Mouse (Mus musculus) activated CD4-positive, CD25-positive, alpha-beta regulatory T cell, adult 4 months (primary cell): ENCODE measurements around the gene Zfpl1. TPM values are rescaled to one million over a fixed set of nuclear protein-coding genes. Genes with fewer than 3 reads are reported as not detected.
"Not testable (repeated sequence)": the region's sequence is repeated elsewhere in the genome, so short reads cannot be mapped to it uniquely, and the experiment has no call there.

Experiments used
- ATAC-seq: one replicate; pipeline ENCODE4 v1.8.0; 2017
- polyA plus RNA-seq, 2 experiments: library from polyadenylated mRNA; unstranded; fragments of 100-300 nt; shearing (Covaris generic); gene quantifications; one replicate each; pipeline ENCODE4 v1.2.1; 2017

Zfpl1 gene
- polyA plus RNA-seq, 2 experiments from 2014 or later: 26.9 to 43.8 TPM

DNA sequence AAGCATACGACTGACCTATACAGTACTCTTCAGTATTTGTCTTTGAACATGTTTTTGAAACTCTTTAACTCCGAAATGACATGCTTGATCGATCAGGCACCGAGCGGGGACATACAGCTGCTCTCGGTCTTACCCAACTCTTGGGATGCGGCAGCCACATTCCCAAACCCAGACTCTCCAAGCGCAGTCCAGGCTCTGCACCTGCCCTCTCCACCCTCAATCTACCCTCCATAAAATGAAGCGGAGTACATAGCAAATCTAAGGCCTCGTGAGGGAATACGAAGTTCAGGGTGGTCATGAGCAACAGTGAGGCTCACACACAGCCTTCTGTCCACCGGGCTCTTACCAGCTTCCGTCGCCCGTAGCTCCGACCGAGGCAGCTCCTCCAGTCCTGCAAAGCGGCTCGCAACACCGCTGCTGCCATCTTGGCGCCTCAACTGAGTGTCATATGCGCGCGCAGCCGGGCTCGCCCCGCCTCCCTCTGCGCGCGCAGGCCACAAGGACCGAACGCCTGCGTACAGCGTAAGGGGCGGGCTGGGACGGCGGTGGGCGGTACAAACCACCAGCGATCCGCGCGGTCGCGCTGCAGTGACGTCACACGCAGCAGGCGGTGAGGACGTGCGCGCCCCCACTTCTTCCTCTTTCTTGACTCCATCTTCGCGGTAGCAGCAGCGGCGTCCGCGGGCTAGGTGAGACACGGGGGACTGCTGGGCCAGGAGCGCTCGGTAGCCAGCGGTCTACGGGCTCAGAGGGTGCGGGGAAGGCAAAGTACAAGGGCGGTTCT is 27.3 kb downstream of the Zfpl1 start, which contains the start of the genes Mrpl49 and Fau:
Gene Mrpl49, minus strand, starts transcription at position 473 of the 784 bp plus-strand sequence.
Gene Fau, plus strand, starts transcription at position 532 of the 784 bp plus-strand sequence.
- ATAC-seq: peak; percentile 68

DNA sequence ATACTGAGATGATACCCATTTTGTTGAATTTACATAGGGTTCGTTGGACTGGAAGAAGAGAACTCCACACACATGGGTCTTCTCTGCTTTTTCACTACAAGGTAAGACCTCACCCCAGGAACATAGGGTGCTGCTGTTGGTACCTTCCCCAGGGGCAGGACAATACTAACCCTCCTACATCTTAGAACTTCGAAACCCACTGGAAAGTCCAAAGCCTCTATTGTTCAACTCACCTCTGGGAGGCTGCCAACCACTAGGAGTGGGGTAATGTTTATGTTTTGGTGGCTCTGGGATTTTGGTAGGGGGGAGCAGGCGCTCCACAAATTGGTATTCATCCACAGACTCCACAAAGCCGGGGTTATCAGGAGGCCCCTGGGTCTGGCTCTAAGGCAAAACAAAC is 28.1 kb downstream of the Zfpl1 start:
- no peak for ATAC-seq

DNA sequence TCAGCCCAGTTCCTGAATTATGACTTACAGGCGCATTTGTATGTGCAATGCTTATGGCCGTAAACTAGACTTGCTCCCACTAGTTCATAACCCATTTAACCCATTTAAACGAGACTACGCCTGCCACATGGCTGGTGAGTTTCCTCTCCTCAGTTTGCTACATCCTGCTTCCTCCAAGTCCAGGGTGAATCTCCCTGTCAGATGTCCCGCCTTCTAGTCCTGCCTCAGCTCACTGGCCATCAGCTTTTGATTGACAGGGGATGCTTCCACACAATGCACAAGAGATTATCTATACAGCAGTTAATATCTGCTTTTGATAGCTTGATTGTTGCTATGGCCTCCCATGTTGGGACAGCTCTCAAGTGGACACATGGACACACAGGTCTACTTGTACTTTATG is 30.5 kb downstream of the Zfpl1 start:
- no peak for ATAC-seq

DNA sequence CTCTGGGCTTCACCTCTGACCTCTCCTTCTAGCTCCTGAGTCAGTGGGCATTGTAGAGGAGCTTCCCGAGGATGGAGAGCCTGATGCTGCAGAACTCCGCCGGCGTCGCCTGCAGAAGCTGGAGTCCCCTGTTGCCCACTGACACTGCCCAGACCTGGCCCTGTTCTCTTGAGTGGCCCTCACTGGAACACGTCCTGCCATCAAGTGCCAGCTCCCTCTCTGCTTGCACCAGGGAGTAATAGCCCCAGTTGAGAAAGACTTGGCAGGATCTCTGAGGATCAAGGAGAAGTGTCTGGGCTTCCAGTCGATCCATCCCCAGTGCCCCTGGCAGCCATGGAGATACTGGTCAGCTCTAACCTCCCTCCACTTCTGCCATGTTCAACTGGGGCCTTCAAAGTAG is 32.2 kb downstream of the Zfpl1 start:
- no peak for ATAC-seq

DNA sequence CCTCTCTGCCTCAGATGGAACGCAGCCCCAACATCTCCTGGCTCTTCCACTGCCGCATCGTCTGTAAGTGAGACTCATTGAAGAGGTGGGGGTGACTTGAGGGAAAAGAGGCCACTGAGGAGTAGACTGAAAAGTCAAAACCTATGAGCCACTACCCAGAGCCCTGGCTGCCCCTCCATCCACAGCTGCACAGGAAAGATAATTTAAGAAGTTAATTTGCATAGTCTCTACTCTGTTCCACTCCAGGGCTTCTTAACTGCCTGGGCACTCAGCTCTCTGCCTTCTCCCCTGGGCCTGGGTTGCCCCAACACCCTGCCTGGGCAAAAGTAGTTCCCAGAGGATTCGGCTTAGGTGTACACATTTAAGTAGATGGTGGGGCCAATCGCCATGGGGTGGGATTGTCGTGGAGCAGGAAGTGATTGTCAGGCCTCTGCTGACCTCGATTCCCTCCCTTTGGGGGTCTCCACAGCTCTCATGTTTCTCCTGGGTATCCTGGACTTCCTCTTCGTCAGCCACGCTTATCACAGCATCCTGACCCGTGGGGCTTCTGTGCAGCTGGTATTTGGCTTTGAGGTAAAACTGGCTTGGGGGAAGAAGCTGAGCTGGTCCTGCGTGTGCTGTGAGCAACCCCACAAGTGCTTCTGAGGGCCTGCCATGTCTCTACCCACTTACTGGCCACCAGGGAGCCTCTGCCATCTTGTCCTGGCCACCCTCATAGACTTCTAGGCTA is 35.9 kb downstream of the Zfpl1 start:
- no peak for ATAC-seq

DNA sequence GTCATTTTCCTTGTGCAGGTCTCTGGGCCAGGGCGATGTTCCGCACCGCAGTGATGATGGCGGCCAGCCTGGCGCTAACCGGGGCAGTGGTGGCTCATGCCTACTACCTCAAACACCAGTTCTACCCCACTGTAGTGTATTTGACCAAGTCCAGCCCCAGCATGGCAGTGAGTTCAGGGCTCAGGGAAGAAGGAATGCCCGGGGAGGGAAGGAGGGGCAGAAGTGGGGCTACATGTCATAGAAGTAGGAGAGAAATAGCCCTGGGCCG is 36.9 kb downstream of the Zfpl1 start:
- no peak for ATAC-seq

DNA sequence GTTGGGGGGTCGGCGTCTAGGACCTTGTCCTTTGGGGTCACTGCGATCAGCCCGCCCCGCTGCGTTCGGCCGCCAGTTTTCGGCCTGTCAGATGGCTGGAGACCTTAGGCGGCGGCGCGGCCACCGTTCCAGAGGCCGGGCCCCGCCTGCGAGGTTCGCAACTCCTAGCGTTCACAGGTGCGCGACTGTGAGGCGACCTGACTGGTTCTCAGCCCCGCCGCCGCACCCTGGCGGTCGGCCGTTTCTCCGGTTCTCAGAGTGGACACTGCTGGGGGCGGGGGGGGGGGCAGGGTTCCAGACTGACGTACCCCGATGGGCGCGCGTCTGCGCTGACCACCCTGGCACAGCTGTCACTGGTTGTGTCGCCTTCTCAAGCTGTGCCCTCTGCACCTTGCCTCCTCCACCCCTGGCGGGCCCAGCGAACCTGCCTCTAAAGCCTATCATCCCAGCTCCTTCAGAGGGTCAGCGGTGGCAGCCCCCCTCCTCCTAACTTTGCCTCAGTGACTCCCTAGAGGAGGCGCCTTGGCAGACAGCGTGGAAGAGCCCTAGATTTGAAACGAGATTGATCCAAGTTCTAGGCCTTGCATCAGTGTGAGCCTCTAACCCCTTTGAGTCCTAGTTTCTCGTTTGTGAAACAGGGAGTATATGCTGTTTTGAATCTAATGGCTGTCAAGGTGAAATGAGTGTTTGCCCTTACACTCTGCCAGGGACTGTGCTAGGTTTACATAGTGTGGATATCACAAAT is 37.4 kb downstream of the Zfpl1 start:
- ATAC-seq: no peak

DNA sequence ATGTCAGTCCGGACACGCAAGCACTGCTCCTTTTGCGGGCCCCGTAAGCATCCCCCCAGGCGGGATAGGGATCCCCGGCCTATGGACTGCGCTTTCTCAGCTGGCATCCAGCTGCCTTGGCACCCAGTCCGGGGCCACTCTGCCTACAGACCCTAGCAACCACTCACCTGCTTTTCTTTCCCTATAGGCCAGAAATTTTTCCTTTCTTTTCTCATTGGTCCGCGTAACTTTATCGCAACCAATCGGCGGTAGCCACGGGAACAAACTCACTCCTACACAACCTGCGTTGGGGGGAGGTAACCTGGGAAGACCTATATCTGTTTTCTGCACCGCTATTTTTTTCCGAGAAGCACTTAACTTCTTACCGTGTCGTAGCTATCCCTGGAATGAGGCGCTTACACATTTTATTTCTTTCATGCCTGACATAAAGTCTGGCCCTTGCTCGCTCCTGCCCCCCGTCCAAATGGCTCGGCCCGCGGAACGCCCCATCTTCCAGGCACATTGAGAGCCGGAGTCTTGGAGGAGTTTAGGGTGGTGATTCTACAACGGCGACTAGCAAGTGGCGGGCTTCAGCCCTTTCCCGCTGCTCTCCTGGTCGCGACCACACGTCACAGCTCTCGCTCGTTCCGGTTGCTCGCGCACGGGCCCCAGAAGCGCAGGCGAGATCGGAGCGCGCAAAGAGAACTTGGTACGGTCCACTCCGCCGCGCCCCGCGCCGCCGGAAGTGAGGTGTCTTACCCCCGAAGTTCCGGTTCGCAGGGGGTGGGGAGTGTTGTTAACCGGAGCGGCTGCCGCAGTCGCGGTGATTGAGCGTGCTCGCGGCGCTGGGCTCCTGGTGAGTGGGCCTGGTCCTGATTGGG is 38.2 kb downstream of the Zfpl1 start, which contains the start of gene Syvn1:
Gene Syvn1, plus strand, starts transcription at position 283 of the 860 bp plus-strand sequence.
- peak; percentile 89 for ATAC-seq

DNA sequence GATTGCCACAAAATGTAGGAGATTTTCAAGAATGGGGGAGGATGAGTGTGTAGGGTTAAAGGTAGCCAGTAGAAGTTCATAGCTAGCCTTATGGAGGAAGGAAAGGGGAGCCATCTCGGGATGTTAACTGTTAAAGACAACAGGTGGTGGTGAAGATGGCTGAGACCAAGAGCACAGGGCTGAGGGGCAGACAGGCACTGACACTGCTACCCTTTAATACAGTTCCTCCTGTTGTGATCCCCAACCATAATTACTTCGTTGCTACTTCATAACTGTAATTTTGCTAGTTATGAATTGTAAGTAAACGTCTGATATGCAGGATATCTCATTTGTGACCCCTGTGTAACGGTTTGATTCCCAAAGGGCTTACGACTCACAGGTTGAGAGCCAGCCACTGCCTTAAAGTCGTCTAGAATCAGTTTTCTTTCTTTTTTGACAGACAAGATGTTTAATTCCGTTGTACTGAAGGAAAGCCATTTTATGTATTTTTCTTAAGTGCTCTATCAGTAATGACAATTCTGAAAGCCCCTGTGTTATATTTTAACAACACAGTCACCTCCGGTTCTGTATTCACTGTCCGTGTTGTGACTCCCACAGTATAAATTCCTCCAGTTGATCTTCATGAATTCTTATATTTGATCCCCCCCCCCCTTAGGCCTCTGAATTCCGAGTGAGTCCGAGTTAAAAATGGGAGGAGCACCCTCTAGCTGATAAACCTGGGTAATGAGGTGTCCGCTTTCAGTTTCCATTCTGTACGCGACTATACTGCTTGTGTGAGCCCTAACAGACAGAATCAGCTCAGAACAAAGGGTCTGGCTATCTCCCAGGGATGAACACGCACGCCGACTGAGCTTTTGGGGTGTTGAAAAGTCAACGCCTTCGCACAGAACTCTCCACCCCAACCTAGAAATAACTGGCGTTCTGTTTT is 39.1 kb downstream of the Zfpl1 start:
- ATAC-seq: peak; percentile 33

DNA sequence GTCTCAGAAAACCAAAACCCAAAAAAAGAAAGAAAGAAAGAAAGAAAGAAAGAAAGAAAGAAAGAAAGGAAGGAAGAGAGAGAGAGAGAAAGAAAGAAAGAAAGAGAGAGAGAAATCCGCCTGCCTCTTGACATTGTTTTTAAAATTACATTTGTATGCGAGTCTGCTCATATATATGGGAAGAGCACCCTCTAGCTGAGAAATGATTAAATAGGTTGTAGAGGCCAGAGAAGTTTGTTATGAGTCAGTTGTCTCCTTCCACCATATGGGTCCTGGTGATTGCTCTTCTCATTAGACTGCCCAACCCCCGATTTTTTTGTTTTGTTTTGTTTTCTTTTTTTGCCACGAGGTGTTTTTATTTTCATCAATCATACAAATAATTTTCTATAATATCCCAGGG is 40.7 kb downstream of the Zfpl1 start:
- not testable (repeated sequence) for ATAC-seq

DNA sequence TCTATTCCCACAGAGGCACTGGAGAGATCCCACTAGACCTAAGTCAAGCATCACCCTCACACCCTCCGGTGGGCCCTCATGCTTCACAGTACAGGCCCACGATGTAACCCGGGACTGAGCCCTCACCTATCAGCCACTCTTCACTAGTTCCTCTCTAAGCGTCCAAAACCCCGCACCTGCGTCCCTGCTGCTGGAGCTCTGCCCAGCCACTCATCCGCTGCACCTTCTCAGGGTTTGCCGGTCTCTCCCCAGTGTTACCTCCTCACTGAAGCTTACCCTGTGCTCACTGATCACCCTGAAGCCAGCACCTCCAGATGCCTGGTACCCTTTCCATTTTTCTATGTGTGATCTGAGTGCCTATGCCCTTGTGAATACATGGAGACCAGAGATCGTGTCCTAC is 42.5 kb downstream of the Zfpl1 start:
- ATAC-seq: no peak

DNA sequence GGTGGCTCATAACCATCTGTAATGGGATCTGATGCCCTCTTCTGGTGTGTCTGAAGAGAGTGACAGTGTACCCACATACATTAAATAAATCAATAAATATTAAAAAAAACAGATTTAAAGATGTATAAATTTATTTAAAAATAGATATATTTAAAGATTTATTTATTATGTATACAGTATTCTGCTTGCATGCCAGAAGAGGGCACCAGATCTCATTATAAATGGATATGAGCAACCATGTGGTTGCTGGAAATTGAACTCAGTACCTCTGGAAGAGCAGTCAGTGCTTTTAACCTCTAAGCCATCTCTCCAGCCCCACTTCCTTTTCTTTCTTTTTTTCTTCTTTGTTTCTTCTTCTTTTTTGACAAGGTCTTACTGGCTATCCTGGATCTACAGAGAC is 44.8 kb downstream of the Zfpl1 start:
- no peak for ATAC-seq

DNA sequence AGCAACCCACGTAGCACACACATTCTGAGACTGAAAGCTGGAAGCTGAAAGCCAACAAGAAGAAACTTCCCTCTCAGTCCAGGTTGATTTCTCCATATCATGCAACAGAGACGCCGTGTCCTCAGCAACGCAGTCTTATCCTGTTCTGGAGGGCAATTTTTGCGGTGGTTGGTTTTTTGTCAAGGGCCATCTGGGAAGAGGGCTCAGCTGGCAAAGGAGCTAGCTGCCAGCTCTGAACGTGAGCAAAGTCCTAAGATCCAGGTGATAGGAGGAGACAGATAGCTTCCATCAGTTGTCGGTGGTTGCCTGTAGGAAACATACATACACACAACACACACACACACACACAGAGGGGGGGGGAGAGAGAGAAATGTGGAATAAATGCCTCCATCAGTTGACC is 46.4 kb downstream of the Zfpl1 start:
- no peak for ATAC-seq

DNA sequence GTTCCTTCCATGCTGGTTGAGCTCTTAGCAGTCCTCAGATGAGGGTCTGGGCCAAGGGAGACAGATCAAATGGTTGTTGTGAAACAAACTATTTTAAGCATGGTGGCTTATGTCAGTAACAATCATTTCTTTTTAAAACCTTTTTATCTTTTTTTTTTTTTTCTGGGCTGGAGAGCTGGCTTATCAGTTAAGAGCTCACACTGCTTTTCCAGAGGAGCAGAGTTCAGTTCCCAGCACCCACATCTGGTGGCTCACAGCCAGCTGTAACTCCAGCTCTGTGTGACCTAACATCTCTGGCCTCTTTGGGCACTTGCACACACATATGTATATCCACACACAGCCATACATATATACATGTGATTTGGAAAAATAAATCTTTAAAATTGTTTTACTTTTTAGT is 47.1 kb downstream of the Zfpl1 start:
- no peak for ATAC-seq

DNA sequence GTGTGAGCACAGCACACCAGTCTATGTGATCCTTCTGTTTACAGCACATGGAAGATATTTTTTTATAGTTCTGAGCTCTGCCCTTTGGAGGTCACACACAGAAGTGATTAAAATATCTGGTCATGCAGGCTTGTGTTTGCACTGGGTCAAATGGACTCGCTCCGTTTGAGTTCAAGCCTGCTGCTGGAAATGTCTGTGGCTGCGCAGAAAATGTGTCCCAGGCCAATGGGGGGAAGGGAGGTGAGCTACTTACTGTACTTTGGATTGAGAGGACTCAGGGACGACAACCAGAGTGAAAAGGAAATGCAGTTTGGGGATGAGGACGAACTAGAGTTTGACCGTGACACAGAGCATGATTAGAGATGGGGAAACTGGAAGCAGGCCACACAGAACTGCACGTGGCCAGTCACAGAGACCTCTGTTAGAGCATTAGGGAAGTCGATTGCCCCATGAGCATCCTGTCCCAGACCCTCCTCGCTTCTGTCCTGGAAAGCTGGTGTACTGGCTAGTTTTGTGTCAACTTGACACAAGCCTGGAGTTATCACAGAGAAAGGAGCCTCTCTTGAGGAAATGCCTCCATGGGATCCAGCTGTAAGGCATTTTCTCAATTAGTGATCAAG is 48.7 kb downstream of the Zfpl1 start:
- ATAC-seq: no peak

Other genes with a start within 250 kb of the Zfpl1 start
- 10 to 100 TPM; 70.6 to 78.6 TPM for gene Frmd8, start 209.7 kb downstream of the Zfpl1 start, polyA plus RNA-seq
- 10 to 100 TPM; 43.3 to 60.2 TPM for gene Slc25a45, start 207.1 kb downstream of the Zfpl1 start, polyA plus RNA-seq
- gene Tigd3, start 190.8 kb downstream of the Zfpl1 start, polyA plus RNA-seq: under 1 TPM; 0.29 to 0.58 TPM
- gene Dpf2, start 171.9 kb downstream of the Zfpl1 start, polyA plus RNA-seq: 100 to 1,000 TPM; 123 to 178 TPM
- gene Cdc42ep2, start 160.1 kb downstream of the Zfpl1 start, polyA plus RNA-seq: under 1 TPM in 1 of 2 experiments, not detected in 1; 0.25 TPM
- 10 to 100 TPM; 16.5 to 17.5 TPM for gene Pola2, start 120.8 kb downstream of the Zfpl1 start, polyA plus RNA-seq
- gene Slc22a20, start 98.8 kb downstream of the Zfpl1 start, polyA plus RNA-seq: not detected
- 10 to 100 TPM; 48.8 to 56.7 TPM for gene Capn1, start 69.1 kb downstream of the Zfpl1 start, polyA plus RNA-seq
- 10 to 100 TPM; 12.2 to 15.7 TPM for gene Syvn1, start 38.4 kb downstream of the Zfpl1 start, polyA plus RNA-seq
- gene Mrpl49, start 27.2 kb downstream of the Zfpl1 start, polyA plus RNA-seq: 10 to 100 TPM; 31.3 to 38.5 TPM
- gene Fau, start 27.1 kb downstream of the Zfpl1 start, polyA plus RNA-seq: 1,000 to 10,000 TPM; 2,454 to 3,437 TPM
- gene Znhit2, start 23.8 kb downstream of the Zfpl1 start, polyA plus RNA-seq: 10 to 100 TPM; 10.3 to 11.0 TPM
- gene Tm7sf2, start 16.6 kb downstream of the Zfpl1 start, polyA plus RNA-seq: 1 to 10 TPM; 5.4 to 9.2 TPM
- gene Vps51, start 7.7 kb downstream of the Zfpl1 start, polyA plus RNA-seq: 10 to 100 TPM; 34.1 to 34.6 TPM
- not detected for gene Tmem262, start 4.9 kb downstream of the Zfpl1 start, polyA plus RNA-seq
- under 1 TPM in 1 of 2 experiments, not detected in 1; 0.69 TPM for gene Gm28374, start 2.7 kb downstream of the Zfpl1 start, polyA plus RNA-seq
- gene Cdca5, start within 50 bp of the Zfpl1 start, polyA plus RNA-seq: 1 to 10 TPM; 6.7 to 9.3 TPM
- gene AC131692.1, start 9.5 kb upstream of the Zfpl1 start, polyA plus RNA-seq: not detected
- not detected for gene Naaladl1, start 20.8 kb upstream of the Zfpl1 start, polyA plus RNA-seq
- gene Sac3d1, start 33.7 kb upstream of the Zfpl1 start, polyA plus RNA-seq: 1 to 10 TPM; 2.5 to 2.6 TPM
- 10 to 100 TPM; 17.4 to 25.2 TPM for gene Snx15, start 43.3 kb upstream of the Zfpl1 start, polyA plus RNA-seq
- not detected for gene Batf2, start 56.0 kb upstream of the Zfpl1 start, polyA plus RNA-seq
- 10 to 100 TPM; 16.9 to 20.1 TPM for gene Arl2, start 56.6 kb upstream of the Zfpl1 start, polyA plus RNA-seq
- under 1 TPM in 1 of 2 experiments, not detected in 1; 0.60 TPM for gene Majin, start 99.4 kb upstream of the Zfpl1 start, polyA plus RNA-seq
- not detected for gene Gpha2, start 141.4 kb upstream of the Zfpl1 start, polyA plus RNA-seq
- 1 to 10 TPM; 1.4 to 1.5 TPM for gene Ppp2r5b, start 150.9 kb upstream of the Zfpl1 start, polyA plus RNA-seq
- 10 to 100 TPM in 1 of 2 experiments, 1 to 10 TPM in 1; 7.4 to 17.2 TPM for gene Atg2a, start 156.7 kb upstream of the Zfpl1 start, polyA plus RNA-seq
- gene Ehd1, start 191.8 kb upstream of the Zfpl1 start, polyA plus RNA-seq: 10 to 100 TPM; 11.0 to 15.2 TPM
- under 1 TPM; 0.11 to 0.17 TPM for gene Cdc42bpg, start 221.5 kb upstream of the Zfpl1 start, polyA plus RNA-seq